Mouse (Mus musculus): ENCODE data around the gene Arhgap23. TPM values are rescaled to one million over a fixed set of nuclear protein-coding genes. Genes with fewer than 3 reads are reported as not detected.

Gene Arhgap23
- polyA plus RNA-seq, 1 experiment: 12.1 TPM

DNA sequence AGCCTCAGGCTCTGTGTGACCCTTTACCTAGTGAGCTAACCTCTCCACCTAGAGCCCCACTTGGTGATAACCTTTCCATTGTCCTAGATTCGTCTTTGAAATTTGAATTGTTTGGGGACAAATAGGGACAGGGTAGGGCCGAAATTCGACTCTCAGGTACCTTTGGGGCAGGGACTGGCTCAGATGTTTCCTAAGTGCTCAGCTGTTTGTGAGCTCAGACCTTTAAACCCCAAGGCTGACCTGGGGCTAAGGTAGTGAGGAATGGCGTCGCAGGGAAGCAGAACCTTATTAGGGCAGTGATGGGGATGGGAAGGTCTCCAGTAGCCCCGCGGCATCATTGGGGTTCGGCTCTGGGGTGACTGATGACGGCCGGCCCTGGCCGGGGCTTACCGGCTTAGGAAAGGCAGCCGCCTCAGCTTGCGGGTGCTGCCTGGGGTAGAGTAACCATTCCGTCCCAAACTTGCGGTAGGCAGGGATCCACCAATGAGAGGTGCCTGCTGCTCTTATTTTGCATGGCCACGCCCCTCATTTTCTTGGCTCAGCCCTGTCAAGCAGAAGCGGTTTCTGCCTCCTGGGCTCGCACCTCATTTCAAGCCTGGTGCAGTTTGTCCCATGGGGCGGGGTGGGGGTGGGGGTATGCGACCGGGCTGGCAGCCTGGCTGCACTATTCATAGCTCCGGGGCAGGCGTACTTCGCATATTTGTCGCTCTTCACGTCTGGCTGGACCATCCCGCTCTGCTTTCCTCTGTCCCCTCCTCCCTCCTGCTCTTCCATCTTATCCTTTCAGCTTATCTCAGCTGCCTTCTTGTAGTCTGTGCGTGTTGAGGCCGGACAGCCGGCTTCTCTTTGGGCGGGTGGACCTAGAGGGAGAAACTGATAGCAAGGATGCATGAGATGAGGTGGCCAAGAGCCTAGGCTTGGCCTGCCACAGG is 12.7 kb downstream of the Arhgap23 start:
- Histone ChIP-seq H3K27me3 (ENCODE audit: control insufficient read depth, insufficient read depth, low read length) (no peaks in the 10 kb centered on the region; the same call in 1 of the 2 replicates), H3K27ac (ENCODE audit: insufficient read depth, low read depth, low read length) (no peak overlapping the region), H3K36me3 (ENCODE audit: control insufficient read depth, insufficient read depth, low read length) (no peaks in the 10 kb centered on the region), H3K4me1 (ENCODE audit: control insufficient read depth, insufficient read depth, insufficient read length, low read length) (no peaks in the 10 kb centered on the region), H3K4me3 (ENCODE audit: low read depth, low read length) (peak overlapping the region; percentile 46)
- TF ChIP-seq POLR2A (IDR thresholded peaks at IDR 0.05; ENCODE audit: low read depth, low read length): no peak
- TF ChIP-seq CTCF (IDR thresholded peaks at IDR 0.05; ENCODE audit: extremely low read depth, insufficient read length, insufficient replicate concordance, low read depth, low read length): no peak
- 3% methylated on average over 32 of the region's 32 CpGs for WGBS

DNA sequence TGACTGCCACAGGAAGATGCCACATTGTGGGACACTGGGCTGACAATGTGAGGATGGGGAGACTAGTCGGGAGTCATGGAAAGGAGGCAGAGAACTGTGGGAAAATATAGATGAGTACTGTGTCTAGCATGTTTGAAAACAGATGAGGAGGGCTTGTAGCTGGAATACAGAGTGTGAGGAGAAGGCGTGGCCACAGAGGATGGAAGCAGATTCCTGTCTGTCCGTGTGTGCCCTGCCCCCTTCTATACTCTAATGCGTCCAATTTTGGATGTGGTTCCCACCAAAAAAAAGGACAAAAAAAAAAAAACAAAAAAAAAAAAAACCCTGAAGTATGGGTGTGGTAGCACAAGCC is 13.4 kb downstream of the Arhgap23 start:
- Histone ChIP-seq H3K27me3 (ENCODE audit: control insufficient read depth, insufficient read depth, low read length) (no peaks in the 10 kb centered on the region; the same call in 1 of the 2 replicates), H3K4me1 (ENCODE audit: control insufficient read depth, insufficient read depth, insufficient read length, low read length) (no peaks in the 10 kb centered on the region), H3K27ac (ENCODE audit: insufficient read depth, low read depth, low read length) (no peak overlapping the region), H3K36me3 (ENCODE audit: control insufficient read depth, insufficient read depth, low read length) (no peaks in the 10 kb centered on the region), H3K4me3 (ENCODE audit: low read depth, low read length) (no peak overlapping the region)
- TF ChIP-seq CTCF (IDR thresholded peaks at IDR 0.05; ENCODE audit: extremely low read depth, insufficient read length, insufficient replicate concordance, low read depth, low read length): no peak
- TF ChIP-seq POLR2A (IDR thresholded peaks at IDR 0.05; ENCODE audit: low read depth, low read length): no peak
- 41% methylated on average over 4 of the region's 4 CpGs for WGBS

DNA sequence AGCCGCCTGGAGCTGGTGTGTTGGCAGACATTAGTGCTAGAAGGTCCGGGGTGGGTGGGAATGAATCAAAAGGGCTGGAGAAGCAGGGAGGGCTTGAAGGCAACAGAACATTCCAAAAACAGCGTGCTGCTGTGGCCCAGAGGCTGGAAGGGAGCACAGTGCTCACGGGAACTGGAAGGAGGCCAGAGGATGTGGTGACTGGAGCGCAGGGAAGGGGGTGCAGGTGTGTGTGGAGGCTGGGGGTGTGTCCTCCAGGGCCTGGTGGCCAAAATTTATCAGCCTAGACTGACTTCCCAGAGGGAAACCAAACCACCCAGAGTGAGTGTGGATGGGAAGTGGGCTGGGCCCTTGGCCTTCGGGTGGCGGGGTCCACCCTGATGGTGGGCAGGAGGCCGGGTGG is 14.3 kb downstream of the Arhgap23 start:
- WGBS: 56% methylated on average over 8 of the region's 8 CpGs
- H3K27me3 ChIP-seq (ENCODE audit: control insufficient read depth, insufficient read depth, low read length): no peaks in the 10 kb centered on the region; the same call in 1 of the 2 replicates
- H3K27ac ChIP-seq (ENCODE audit: insufficient read depth, low read depth, low read length): no peak overlapping the region
- TF ChIP-seq CTCF (IDR thresholded peaks at IDR 0.05; ENCODE audit: extremely low read depth, insufficient read length, insufficient replicate concordance, low read depth, low read length): no peak
- no peak for TF ChIP-seq POLR2A (IDR thresholded peaks at IDR 0.05; ENCODE audit: low read depth, low read length)
- peaks cover 1% of the 10 kb centered on the region for H3K4me1 ChIP-seq (ENCODE audit: control insufficient read depth, insufficient read depth, insufficient read length, low read length)
- no peaks in the 10 kb centered on the region for H3K36me3 ChIP-seq (ENCODE audit: control insufficient read depth, insufficient read depth, low read length)
- no peak overlapping the region for H3K4me3 ChIP-seq (ENCODE audit: low read depth, low read length)

DNA sequence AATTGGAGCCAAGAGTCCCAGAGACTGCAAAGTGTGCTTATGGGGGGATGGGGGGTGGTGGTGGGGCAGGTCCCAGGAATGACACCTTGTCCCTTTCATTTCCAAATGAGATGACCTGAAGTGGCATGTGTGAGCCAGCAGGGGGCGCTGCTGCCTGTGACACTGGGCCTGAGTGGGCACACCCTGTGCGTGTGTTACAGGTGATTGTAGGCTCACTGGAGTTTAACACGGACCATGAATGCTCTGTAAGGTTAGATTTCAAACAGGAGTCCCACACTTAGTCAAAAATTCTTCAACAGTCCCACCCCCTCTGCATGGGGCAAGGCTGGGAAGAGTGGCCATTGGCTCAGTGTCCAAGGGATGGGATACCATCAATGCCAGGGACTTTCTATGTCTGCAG is 16.7 kb downstream of the Arhgap23 start:
- no peak overlapping the region for H3K4me3 ChIP-seq (ENCODE audit: low read depth, low read length)
- H3K27me3 ChIP-seq (ENCODE audit: control insufficient read depth, insufficient read depth, low read length): no peaks in the 10 kb centered on the region; the same call in 1 of the 2 replicates
- no peaks in the 10 kb centered on the region for H3K36me3 ChIP-seq (ENCODE audit: control insufficient read depth, insufficient read depth, low read length)
- H3K4me1 ChIP-seq (ENCODE audit: control insufficient read depth, insufficient read depth, insufficient read length, low read length): peaks cover 12% of the 10 kb centered on the region
- WGBS: 5% methylated on average over 3 of the region's 3 CpGs
- H3K27ac ChIP-seq (ENCODE audit: insufficient read depth, low read depth, low read length): no peak overlapping the region
- peak; percentile 95 for TF ChIP-seq CTCF (IDR thresholded peaks at IDR 0.05; ENCODE audit: extremely low read depth, insufficient read length, insufficient replicate concordance, low read depth, low read length)
- no peak for TF ChIP-seq POLR2A (IDR thresholded peaks at IDR 0.05; ENCODE audit: low read depth, low read length)

DNA sequence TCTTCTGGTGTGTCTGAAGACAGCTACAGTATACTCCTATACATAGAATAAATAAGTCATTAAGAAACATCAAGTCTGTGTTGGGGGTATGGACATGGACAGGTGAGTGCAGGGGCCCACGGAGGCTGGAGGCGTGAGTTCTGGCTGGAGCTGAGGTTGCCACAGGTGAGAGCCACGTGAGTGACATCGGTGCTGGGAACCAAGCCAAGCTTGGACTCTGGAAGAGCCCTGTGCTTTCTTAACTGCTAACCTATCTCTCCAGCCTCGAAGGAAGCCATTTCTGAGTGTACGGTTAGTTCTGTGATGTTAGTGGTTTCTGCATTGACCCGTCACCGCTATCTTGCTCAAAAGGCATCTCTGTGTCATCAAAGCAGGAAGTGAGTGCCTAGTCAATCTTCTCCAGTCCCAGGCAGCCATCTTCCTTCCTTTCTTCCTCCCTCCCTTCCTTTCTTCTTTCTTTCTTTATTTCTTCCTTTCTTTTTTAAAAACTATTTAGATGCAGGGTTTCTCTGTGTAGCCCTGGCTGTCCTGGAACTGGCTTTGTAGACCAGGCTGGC is 17.7 kb downstream of the Arhgap23 start:
- Histone ChIP-seq H3K4me1 (ENCODE audit: control insufficient read depth, insufficient read depth, insufficient read length, low read length) (peaks cover 12% of the 10 kb centered on the region), H3K27me3 (ENCODE audit: control insufficient read depth, insufficient read depth, low read length) (no peaks in the 10 kb centered on the region; the same call in 1 of the 2 replicates), H3K36me3 (ENCODE audit: control insufficient read depth, insufficient read depth, low read length) (no peaks in the 10 kb centered on the region), H3K27ac (ENCODE audit: insufficient read depth, low read depth, low read length) (no peak overlapping the region), H3K4me3 (ENCODE audit: low read depth, low read length) (no peak overlapping the region)
- WGBS: 62% methylated on average over 8 of the region's 8 CpGs
- TF ChIP-seq POLR2A (IDR thresholded peaks at IDR 0.05; ENCODE audit: low read depth, low read length) (no peak), CTCF (IDR thresholded peaks at IDR 0.05; ENCODE audit: extremely low read depth, insufficient read length, insufficient replicate concordance, low read depth, low read length) (no peak)

DNA sequence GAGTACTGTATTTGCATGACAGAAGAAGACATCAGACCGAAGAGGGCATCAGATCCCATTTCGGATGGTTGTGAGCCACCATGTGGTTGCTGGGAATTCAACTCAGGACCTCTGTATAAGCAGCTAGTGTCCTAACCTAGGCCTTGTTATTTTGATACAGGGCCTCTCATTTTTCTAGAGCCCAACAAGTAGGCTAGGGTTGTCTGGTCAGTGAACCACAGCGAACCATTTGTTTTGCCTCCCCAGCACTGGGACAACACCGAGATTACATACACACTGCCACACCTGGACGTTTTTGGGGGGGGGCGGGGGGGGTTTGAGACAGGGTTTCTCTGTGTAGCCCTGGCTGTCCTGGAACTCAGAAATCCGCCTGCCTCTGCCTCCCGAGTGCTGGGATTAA is 18.8 kb downstream of the Arhgap23 start:
- no peaks in the 10 kb centered on the region for H3K36me3 ChIP-seq (ENCODE audit: control insufficient read depth, insufficient read depth, low read length)
- no peaks in the 10 kb centered on the region; the same call in 1 of the 2 replicates for H3K27me3 ChIP-seq (ENCODE audit: control insufficient read depth, insufficient read depth, low read length)
- peaks cover 12% of the 10 kb centered on the region for H3K4me1 ChIP-seq (ENCODE audit: control insufficient read depth, insufficient read depth, insufficient read length, low read length)
- no peak overlapping the region for H3K27ac ChIP-seq (ENCODE audit: insufficient read depth, low read depth, low read length)
- TF ChIP-seq CTCF (IDR thresholded peaks at IDR 0.05; ENCODE audit: extremely low read depth, insufficient read length, insufficient replicate concordance, low read depth, low read length): no peak
- no peak for TF ChIP-seq POLR2A (IDR thresholded peaks at IDR 0.05; ENCODE audit: low read depth, low read length)
- no peak overlapping the region for H3K4me3 ChIP-seq (ENCODE audit: low read depth, low read length)
- 86% methylated on average over 8 of the region's 8 CpGs for WGBS
